Mouse (Mus musculus): ENCODE results near the gene Glt6d1.

Gene Glt6d1

DNA sequence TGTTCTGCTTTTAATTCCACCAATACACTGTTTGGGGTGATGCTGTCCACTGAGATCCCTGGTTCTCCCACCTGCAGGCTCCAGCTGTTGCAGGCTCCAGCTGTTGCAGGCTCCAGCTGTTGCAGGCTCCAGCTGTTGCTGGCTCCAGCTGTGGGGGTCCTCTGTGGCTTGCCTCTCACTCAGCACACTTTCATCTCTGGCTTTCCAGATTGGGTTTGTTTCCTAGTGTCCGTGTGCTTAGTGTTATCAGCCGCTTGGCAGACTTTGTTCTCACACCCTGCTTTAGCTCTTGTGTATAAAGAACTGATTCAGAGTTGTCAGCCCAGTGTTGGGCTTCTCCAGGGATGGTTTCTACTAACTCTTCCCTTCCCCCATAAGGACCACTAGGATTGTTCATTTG lies 18.0 kb downstream of the Glt6d1 start:
- no peak for DNase-seq (ENCODE audit: inconsistent ontology term)

DNA sequence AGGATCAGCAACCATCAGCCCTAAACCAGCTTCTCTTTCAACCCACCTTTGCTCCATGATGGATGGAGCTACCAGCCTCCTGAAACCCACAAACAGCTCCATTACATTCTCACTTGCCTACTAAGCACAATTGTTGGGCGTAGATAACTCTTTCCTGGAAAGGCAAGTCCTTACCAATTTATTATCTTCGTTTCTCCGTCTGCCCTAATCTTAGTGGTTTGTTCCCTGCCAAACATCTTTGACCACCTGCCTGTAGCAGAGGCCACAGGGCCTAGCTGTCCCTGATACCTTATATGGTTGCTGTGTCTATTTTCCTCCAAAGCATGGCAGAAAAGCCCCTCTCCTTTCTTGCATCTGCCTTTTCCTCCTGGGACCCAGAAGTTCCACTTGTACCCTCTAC lies 26.6 kb downstream of the Glt6d1 start:
- no peak for DNase-seq (ENCODE audit: inconsistent ontology term)

DNA sequence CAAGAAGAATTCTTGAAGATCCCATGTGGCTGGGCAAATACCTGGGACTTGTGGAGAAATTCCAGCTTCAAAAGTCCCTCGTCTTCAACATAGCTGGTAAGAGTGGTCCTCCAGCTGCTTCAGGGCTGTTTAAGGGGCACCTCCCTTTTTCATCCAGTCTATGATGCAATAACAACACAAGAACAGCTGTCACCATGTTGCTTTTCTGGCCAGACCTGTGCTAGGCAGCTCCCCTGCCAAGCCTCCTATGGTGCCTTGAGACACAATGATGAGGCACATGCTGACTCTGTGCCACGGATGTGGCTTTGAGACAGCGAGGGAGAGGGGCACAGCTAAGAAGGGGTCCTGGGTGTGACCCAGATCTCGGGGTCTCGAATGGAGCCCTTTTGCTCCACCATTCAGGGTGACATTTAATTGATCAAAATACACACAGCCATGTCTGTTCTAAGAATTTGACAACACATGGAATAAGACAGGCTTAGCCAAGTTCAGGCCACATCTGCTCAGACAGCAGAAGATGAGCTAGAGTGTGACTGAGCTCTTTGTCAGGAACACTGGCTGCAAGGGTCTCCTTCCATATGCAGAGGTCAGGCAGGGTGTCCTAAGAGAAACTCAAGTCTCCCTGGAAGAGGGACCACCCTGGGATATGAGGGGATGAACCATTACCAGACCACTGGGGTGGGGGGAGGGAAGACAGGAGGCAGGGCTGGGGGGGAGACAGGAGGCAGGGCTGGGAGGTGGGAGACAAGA lies 29.9 kb downstream of the Glt6d1 start:
- no peak for DNase-seq (ENCODE audit: inconsistent ontology term)

DNA sequence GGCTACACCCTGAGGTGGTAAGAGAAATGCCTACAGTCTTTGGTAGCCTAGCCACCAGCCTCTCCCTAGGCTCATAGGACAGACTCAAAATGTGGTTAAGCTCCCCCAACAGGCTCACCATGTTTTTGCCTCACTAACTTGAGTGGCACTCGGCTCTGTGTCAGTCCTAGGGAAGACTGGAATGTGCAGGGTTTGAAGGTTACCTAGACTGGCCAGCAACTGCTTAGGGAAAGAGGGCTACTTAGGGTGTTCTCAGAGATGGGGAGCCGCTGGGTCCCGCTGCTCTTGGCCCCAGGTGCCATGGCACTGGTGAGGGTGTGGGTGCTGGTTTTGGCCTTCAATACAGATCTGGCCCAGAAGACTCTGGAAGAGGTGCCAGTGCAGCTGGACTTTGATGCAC lies 33.7 kb downstream of the Glt6d1 start, which contains the start of gene Gm13539:
Gene Gm13539, plus strand, starts transcription at position 301 of the 400 bp plus-strand sequence.
- no peak for DNase-seq (ENCODE audit: inconsistent ontology term)

DNA sequence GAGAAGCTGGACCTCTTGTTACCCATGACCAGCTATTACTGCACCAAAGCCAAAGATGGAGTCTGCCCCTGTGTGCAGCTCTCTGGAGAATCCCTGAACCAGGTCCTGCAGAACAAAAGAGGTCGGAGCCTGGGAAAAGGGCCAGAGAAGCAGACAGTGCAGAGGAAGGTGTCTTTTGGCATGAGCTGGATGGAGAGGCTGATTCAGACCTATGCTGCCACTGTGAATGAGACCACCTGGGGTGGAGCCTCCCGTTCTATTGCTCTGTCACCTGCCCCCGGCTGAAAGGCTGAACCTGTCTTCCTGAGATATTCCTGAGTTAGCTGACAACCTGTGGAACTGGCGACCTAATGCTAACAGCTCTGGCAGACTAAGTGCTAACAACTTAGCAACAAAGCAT lies 34.7 kb downstream of the Glt6d1 start:
- DNase-seq (ENCODE audit: inconsistent ontology term): no peak

DNA sequence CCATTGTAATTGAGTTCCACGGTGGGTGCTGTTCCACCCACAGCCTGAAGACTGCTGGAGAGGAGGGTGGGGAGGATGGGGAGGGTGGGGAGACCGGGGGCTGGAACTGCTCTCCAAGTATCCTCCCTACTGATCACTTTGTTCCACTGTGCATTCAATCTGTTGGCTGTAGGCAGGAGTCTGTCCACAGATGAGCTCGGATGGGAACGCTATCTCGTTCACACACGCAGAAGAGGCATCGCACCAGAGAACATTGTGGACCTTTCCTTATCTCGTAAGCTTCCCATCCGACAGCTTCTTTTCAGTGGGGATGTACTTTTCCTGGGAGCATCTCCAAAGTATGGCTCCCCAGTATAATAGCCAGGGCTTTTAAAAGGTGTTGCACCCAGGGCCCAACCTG lies 36.6 kb downstream of the Glt6d1 start:
- no peak for DNase-seq (ENCODE audit: inconsistent ontology term)

DNA sequence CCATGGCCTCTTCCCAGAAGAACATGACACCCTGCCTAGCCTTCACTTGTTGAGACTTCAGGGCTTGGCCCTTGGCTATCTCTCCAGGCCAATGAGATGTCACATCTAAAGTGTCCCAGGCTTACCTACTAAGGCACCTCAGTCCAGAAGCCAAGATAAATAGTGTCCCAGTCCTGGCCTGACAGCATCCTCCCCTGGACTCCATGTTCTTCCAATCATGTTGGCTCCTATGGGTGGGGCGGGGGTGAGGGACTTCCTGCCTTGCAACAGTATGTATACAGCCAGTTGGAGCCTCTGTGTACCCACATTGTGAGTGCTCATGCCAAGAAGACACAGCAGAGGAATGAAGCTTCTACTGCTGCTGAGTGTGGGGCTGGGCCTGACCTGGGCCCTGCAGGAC lies 38.9 kb downstream of the Glt6d1 start, which contains the start of gene Lcn11:
Gene Lcn11, plus strand, starts transcription at position 301 of the 400 bp plus-strand sequence.
- no peak for DNase-seq (ENCODE audit: inconsistent ontology term)

DNA sequence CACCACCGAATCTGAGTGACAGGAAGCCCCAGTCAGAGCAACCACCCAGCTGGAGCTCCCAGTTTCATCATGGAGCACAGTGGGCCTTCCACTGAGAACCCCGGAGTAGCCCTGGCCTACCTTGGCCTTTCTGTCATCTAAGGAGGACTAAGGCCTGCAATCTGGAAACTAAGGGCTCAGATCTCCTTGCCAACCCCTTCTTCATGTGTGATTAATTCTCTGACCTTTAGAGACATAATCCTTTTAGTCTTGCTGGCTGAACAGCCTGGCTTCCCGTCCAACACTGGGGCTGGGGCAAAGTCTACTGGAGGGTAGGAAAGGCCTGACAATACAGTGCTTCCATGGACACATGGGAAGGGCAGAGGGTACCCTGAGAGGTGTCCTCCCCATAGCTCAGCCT lies 39.7 kb downstream of the Glt6d1 start:
- DNase-seq (ENCODE audit: inconsistent ontology term): no peak

DNA sequence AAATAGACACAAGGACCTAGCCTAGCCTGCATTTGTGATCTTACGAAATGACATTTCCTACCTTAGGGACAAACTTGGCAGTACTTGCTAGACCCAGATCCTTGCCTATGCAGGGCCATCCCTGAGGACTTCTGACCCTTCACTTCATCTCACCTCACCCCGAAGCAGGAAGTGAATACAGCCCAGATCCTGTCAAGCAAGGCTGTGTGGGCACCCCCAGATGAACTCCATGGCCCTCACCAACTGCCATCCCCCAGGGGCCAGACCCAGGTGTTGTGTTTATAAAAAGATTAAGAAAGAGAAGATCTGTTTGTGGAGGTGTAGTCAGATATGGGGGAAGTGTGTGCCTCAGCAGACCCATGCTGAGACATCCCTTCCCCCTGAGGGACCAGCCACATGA lies 41.0 kb downstream of the Glt6d1 start:
- DNase-seq (ENCODE audit: inconsistent ontology term): no peak

DNA sequence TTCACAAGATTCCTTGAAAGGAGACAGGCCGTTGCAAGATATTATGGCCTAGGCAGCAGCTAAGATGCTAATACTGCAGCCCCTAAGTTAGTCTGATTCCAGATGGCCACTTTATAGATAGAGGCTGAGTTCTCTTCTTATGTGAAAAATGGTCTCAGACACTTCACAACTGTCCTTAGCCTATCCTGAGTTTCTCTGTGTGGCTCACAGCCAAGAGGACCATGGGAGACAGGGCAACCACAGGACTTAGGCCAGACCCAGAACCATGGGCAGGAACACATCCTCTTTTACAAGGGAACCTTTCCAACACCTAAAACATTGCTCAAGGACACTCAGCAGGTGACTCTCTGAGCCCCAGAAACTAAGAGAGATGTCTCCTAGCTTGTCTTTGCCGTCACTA lies 42.1 kb downstream of the Glt6d1 start:
- no peak for DNase-seq (ENCODE audit: inconsistent ontology term)

DNA sequence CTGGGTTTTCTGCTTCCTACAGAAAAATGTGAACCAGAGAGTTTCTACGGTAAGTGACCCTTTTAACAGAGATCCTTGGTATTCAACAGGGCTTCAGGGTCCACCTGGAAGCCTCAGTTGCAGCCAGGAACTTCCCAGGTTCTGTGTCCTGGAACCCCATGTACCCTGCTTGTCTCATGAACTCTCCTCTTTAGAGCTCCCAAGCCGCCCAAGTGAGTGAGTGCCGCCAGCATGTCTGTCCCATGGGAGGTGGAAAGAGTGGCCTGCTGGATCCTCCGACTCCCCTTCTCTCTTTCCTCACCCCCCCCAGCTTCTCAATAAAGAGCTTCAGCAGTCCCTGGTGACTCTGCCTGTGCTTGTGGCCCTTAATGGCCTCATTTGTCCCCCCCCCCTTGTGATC lies 47.9 kb downstream of the Glt6d1 start:
- DNase-seq (ENCODE audit: inconsistent ontology term): no peak

DNA sequence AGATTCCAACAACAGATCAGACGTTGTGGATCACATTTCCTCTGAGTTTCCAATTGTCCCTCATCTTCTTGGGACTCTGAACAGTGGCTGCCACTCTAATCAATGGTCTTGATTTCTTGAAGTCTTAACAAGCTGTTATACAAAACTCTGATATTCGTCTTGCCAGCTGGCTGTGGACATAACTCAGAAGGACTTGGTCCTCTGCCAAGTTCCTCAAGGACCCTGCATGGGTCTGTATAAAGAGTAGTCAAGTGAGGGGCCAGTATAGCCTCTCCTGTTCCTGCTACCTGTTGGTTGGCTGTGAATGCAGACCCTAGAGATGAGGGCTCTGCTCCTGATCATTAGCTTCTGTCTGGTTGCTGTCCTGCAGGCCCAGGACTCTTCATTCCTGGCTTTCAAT lies 50.4 kb downstream of the Glt6d1 start, which contains the start of gene Lcn3:
Gene Lcn3, plus strand, starts transcription at position 301 of the 400 bp plus-strand sequence.
- DNase-seq (ENCODE audit: inconsistent ontology term): no peak

DNA sequence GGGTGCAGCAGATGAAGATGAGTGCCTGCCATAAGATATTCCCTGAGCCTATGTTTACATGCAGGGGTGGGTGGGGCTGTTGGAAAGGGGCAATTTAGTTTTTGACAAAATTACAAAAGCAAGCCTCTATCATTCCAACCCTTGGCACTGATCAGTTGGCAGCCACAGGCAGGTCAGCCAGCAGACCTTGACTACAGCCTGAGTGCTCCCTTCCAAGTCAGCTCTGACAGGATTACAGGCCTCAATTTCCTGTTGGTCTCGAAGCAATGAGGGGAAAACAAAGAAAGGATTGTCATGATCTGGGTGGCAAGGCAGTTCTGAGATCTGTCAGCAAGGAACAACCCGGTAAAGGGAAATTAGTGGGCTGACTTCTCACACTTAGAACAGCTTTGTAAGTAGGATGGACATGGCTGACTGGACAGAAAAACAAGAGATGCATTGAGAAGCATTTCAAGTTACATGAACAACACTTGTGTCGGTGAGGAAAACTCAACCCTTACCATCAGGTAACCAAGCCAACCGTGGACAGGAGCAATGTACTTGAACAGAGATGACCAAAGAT lies 57.5 kb downstream of the Glt6d1 start:
- no peak for DNase-seq (ENCODE audit: inconsistent ontology term)

DNA sequence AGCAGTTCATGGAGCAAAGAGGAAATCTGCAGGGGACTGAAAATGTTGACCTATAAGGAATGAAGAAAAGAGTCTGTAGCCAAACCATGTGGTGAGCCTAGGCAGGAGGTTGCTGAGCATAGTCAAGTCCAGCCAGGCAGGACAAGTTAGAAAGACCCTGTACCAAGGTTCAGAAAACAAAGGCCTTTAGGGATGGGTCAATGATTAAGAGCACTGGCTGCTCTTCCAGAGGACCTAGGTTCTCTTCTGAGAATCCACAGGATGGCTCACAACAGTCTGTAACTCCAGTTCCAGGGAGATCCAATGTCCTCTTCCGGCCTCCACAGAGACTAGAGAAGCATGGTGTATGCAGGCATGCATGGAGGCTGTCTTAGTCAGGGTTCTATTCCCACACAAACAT lies 61.4 kb downstream of the Glt6d1 start:
- no peak for DNase-seq (ENCODE audit: inconsistent ontology term)
